Mouse (Mus musculus) midbrain, embryonic 15.5 days (tissue): ENCODE data around the gene Grhpr. TPM values are rescaled to one million over a fixed set of nuclear protein-coding genes. Genes with fewer than 3 reads are reported as not detected.
A peak's percentile ranks its signal among the peaks of the same experiment; 100 is the strongest.

Source experiments
- ATAC-seq: fragments of 200-750 bp; cut with Nextera tagmentation; replicated peaks from 2 replicates; pipeline ENCODE4 v1.8.0; 2017; ENCODE audit warnings: moderate TSS enrichment
- H3K27ac ChIP-seq: fragments of 300-500 bp; sonication (generic); 2 replicates; pipeline ENCODE4 v1.5.1; 2015; ENCODE audit warnings: mild to moderate bottlenecking, inconsistent platforms
- H3K27me3 ChIP-seq: fragments of 300-500 bp; sonication (generic); replicated peaks from 2 replicates; pipeline ENCODE4 v1.6.1; 2015; ENCODE audit warnings: inconsistent platforms
- H3K36me3 ChIP-seq: fragments of 300-500 bp; sonication (generic); replicated peaks from 2 replicates; pipeline ENCODE4 v1.6.1; 2015; ENCODE audit warnings: inconsistent platforms
- H3K4me1 ChIP-seq: fragments of 300-500 bp; sonication (generic); 2 replicates; pipeline ENCODE4 v1.6.1; 2015; ENCODE audit warnings: inconsistent platforms
- H3K4me2 ChIP-seq: fragments of 300-500 bp; sonication (generic); 2 replicates; pipeline ENCODE4 v1.6.1; 2015; ENCODE audit warnings: inconsistent platforms, mild to moderate bottlenecking, moderate library complexity
- H3K4me3 ChIP-seq: fragments of 300-500 bp; sonication (generic); 2 replicates; pipeline ENCODE4 v1.5.1; 2015; ENCODE audit warnings: mild to moderate bottlenecking, inconsistent platforms
- H3K9ac ChIP-seq: fragments of 300-500 bp; sonication (generic); 2 replicates; pipeline ENCODE4 v1.6.1; 2015; ENCODE audit warnings: mild to moderate bottlenecking, inconsistent platforms
- H3K9me3 ChIP-seq: fragments of 300-500 bp; sonication (generic); 2 replicates; pipeline ENCODE4 v1.6.1; 2016; ENCODE audit warnings: inconsistent platforms
- WGBS: fragments of 180-500 bp; shearing (Covaris S2); methylation state at CpG from one replicate; pipeline ENCODE4 v1.1.7; 2015; ENCODE audit warnings: mixed read lengths; 5-methylcytosine and 5-hydroxymethylcytosine counted together
- polyA plus RNA-seq: library from polyadenylated mRNA; unstranded; fragments of >200 nt; fragmentation: Nextera tagmentation; extraction: Ambion mirVana; gene quantifications from 2 replicates; pipeline ENCODE4 v1.2.1, GENCODE M21; 2015

Gene Grhpr
- polyA plus RNA-seq, 1 experiment from 2014 or later = 21.9 TPM

DNA sequence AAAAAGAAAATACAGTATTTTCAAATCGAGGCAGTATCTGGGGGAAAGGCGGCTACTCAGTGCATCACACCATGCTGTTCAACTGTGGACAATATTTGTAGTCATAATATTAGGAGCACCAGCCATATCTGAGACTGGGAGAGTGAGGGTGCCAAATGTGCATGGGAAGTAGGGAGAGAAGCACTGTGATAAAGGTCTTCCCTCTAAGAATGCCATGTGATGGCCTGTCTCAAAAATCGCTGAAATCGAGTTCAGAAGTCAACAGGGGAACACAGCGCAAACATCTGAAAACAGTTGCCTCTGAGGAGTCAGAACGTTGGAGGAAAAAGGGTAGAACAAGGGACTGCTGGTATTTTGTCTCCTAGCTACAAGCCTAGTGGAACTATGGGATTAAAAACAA lies 18.8 kb downstream of the Grhpr start:
- Histone ChIP-seq H3K27ac (no peak overlapping the region), H3K4me3 (no peak overlapping the region), H3K9me3 (no peaks in the 10 kb centered on the region), H3K27me3 (no peaks in the 10 kb centered on the region), H3K9ac (no peak overlapping the region), H3K4me2 (no peak overlapping the region), H3K36me3 (no peaks in the 10 kb centered on the region), H3K4me1 (peaks cover 2% of the 10 kb centered on the region)
- no peak for ATAC-seq
- 85% methylated on average over 6 of the region's 6 CpGs for WGBS

DNA sequence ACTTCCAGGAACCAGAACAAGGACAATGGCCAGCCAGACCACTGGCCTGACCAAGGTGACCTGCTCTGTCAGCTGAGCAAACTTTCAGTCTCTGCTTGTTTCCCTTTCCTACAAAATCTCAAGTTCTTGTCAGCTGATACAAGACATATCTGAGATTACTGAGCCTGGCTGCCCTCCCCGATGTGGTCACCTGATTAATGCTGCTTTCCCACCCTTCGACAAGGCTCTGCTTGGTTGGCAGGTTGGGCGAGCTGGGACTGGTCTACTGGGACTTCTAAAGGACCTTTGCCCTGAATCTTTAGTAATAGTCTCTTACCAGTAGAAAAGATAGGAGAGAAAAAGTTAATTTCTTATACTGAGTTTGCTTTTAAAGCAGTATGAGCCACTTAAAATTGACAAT lies 24.3 kb downstream of the Grhpr start:
- no peak overlapping the region for H3K27ac ChIP-seq
- WGBS = 92% methylated on average over 3 of the region's 3 CpGs
- no peak for ATAC-seq

DNA sequence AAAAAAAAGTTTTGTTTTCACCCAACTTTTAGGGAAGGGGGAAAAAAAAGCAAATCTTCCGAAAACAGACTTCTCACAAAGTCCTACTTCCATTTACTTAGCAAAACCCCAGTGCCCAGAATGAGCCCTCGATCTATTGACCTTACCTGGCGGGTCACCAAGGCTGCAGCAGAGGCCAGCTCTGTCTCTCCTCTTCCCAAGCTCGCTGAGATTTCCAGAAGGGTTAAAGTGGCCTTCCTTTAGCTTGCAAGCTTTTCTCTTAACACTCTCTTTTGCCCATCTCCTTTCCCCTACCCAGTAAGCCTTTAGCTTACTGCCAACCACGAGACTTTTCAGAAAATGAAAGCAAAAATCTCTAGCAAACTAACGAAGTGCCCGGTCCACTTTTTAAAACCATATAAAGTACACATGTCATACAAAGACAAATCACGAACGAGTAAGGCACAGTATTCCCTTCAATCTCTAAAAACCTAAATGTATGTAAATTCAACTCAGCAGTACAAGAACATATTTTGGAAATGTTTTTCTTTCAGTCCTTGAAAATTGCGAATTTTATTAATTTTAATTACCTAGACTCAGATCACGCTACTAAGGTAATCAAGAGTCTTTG lies 29.7 kb downstream of the Grhpr start:
- H3K4me1 ChIP-seq = peaks cover 23% of the 10 kb centered on the region
- H3K9me3 ChIP-seq = no peaks in the 10 kb centered on the region
- WGBS = 14% methylated on average over 11 of the region's 11 CpGs
- H3K4me3 ChIP-seq = peak overlapping the region; percentile 61
- peak overlapping the region; percentile 79 for H3K9ac ChIP-seq
- H3K27ac ChIP-seq = peak overlapping the region; percentile 95; the same call in 1 of the 2 replicates
- peak overlapping the region; percentile 61 for H3K4me2 ChIP-seq
- no peaks in the 10 kb centered on the region for H3K36me3 ChIP-seq
- no peaks in the 10 kb centered on the region for H3K27me3 ChIP-seq
- ATAC-seq = no peak

More for the DNA sequence above, 24.3 kb downstream of the Grhpr start:
- Histone ChIP-seq H3K9me3 (no peaks in the 10 kb centered on the region), H3K4me2 (no peak overlapping the region), H3K4me1 (peaks cover 10% of the 10 kb centered on the region), H3K36me3 (no peaks in the 10 kb centered on the region), H3K27me3 (no peaks in the 10 kb centered on the region), H3K9ac (no peak overlapping the region), H3K4me3 (no peak overlapping the region)

DNA sequence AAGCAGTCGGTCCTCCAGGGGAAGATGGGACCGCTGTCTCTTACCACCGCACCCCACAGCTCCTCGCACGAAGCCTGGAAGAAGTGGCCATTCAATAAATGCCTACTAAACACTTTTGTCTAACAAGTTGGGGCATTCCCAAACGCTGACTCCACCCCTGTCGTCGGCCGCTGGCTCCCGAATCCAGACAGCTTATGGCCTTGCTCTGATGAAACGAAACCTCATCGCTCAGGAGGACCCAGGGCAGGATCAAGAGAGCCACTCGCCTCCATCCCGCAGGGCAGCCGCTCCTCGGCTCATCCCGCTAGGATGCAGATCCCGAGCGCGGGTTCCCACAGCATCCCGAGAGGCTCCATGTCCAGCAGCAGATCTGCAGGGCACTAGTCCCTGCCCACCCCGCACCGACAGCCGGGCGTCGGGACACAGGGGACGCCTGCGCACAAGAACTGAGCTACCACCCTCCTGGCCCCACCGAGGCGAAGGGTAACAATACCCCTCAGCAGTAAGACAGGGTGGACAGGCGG lies 30.4 kb downstream of the Grhpr start:
- Histone ChIP-seq H3K9me3 (no peaks in the 10 kb centered on the region), H3K36me3 (no peaks in the 10 kb centered on the region), H3K27ac (peak overlapping the region; percentile 95), H3K4me3 (peak overlapping the region; percentile 61), H3K27me3 (no peaks in the 10 kb centered on the region), H3K4me2 (peak overlapping the region; percentile 61), H3K4me1 (peaks cover 23% of the 10 kb centered on the region), H3K9ac (peak overlapping the region; percentile 79)
- under 1% methylated on average over 31 of the region's 31 CpGs for WGBS
- ATAC-seq = peak; percentile 82

DNA sequence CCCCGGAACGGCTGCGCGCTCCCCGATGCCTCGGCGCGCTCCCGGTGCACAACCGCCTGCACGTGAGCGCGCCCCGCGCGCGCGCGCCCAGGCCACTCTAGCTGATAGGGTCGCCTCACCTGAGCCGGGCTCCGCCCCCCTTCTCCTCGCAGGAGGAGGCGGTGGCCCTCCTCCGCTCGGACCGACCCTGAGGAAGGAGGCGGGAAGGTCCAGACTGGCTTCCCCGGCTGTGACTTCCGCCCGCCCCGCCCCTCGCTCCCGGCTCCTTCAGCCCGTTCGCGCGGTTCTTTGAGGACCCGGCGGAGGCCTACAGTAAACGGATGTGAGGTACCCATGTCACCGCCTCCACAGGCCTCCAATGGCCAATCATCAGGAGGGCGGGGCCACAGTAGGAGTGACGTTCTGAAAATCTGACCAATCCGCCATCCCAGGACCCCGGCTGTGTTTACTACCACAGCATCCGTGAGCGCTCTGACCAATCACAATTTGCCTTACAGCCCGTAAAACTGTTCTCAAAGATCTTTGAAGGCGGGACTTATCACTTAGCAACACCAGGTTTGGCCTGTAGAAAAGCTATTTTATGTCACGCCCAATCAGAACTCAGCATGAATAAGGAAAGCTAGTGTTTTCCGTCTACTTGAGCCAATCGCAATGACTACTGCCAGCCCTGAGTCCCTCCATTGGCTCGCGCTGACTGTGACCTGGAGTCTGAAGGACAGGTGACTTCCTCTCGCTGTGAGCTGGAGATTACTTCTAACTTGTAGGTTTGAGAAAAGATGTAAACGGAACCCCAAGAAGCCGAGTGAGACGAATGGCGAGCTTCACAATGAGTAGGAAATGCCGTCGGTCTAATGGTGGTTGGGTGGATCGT lies 31.1 kb downstream of the Grhpr start, which contains the start of gene Zbtb5:
TSS of gene Zbtb5 (minus strand) at position 308 of the 871 bp plus-strand sequence.
- peak within 1 kb of the TSS; percentile 79 for H3K9ac ChIP-seq
- H3K9me3 ChIP-seq = no peaks in the 10 kb centered on the region
- H3K36me3 ChIP-seq = no peaks in the 10 kb centered on the region
- H3K4me1 ChIP-seq = peaks cover 23% of the 10 kb centered on the region
- H3K4me3 ChIP-seq = peak within 1 kb of the TSS; percentile 61
- under 1% methylated on average over 59 of the region's 63 CpGs for WGBS
- no peaks in the 10 kb centered on the region for H3K27me3 ChIP-seq
- peak within 1 kb of the TSS; percentile 61 for H3K4me2 ChIP-seq
- peak within 1 kb of the TSS; percentile 95 for H3K27ac ChIP-seq
- peak; percentile 99 for ATAC-seq

DNA sequence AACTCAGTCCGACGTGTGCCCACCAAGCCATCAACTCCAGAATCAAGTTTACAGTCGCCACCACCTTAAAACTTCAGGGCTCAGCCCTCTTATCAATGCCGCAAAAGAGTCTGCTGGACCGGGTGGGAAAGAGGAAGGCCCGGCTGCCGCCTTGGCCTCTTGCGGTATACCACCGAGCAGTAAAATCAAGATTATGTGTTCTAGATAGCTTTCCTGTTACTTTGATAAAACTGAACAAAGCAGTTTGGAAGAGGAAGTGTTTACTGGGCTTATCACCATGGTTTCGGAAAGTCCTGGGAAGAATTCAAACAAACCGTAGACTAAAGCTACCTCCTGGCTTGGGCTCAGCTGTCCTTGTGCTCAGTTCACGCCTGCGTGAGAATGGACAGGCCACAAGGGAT lies 31.8 kb downstream of the Grhpr start:
- H3K4me2 ChIP-seq = peak overlapping the region; percentile 59
- ATAC-seq = no peak
- peak overlapping the region; percentile 61 for H3K4me3 ChIP-seq
- no peaks in the 10 kb centered on the region for H3K9me3 ChIP-seq
- peaks cover 23% of the 10 kb centered on the region for H3K4me1 ChIP-seq
- H3K9ac ChIP-seq = peak overlapping the region; percentile 54
- peak overlapping the region; percentile 72 for H3K27ac ChIP-seq
- no peaks in the 10 kb centered on the region for H3K27me3 ChIP-seq
- no peaks in the 10 kb centered on the region for H3K36me3 ChIP-seq
- WGBS = 3% methylated on average over 13 of the region's 13 CpGs

DNA sequence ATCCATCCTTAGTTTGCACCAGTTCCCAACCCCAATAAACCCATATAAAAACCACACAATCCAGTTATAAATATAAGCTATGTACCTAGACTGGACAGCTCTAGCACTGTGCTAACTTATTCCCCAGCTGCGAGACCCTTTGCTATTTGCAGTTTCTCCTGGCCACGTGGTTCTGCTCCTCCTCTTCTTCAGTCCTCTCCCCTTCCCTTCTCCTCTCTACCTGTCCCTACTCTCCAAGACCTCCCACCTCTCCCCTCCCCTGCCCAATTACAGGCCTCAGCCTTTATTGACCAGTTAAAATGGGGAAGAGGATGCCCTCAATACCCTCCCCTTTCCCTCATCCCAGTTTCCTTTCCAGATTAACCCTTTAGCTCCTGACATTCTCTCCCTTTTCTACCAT lies 32.3 kb downstream of the Grhpr start:
- Histone ChIP-seq H3K9me3 (no peaks in the 10 kb centered on the region), H3K4me2 (peak overlapping the region; percentile 59), H3K9ac (peak overlapping the region; percentile 54; the same call in 1 of the 2 replicates), H3K4me1 (peaks cover 23% of the 10 kb centered on the region), H3K36me3 (no peaks in the 10 kb centered on the region), H3K4me3 (peak overlapping the region; percentile 61), H3K27ac (peak overlapping the region; percentile 72; the same call in 1 of the 2 replicates), H3K27me3 (no peaks in the 10 kb centered on the region)
- WGBS = 9% methylated on average over 2 of the region's 2 CpGs
- ATAC-seq = no peak

DNA sequence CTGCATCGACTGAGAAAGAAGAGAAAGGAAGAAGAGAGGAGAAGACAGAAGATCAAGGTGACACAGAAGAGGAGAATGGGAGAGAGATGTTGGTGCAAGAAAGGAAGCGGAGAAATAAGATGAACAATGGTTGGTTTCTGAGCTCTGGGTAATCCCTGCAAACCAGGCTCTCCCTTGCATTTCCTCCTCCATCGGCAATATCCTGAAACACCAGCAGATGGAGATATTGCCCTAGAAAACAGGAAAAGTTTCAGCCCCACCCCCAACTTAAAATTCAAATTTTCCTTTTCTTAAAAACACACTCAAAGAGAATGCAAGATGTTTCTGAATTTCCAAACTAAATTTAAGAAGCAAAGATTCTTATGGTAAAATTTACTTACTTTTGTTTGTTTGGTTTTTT lies 34.4 kb downstream of the Grhpr start:
- Histone ChIP-seq H3K4me2 (no peak overlapping the region), H3K9ac (peak overlapping the region; percentile 23; the same call in 1 of the 2 replicates), H3K27ac (no peak overlapping the region), H3K4me1 (peaks cover 29% of the 10 kb centered on the region), H3K36me3 (no peaks in the 10 kb centered on the region), H3K9me3 (no peaks in the 10 kb centered on the region), H3K4me3 (no peak overlapping the region), H3K27me3 (no peaks in the 10 kb centered on the region)
- 14% methylated on average over 3 of the region's 3 CpGs for WGBS
- no peak for ATAC-seq

DNA sequence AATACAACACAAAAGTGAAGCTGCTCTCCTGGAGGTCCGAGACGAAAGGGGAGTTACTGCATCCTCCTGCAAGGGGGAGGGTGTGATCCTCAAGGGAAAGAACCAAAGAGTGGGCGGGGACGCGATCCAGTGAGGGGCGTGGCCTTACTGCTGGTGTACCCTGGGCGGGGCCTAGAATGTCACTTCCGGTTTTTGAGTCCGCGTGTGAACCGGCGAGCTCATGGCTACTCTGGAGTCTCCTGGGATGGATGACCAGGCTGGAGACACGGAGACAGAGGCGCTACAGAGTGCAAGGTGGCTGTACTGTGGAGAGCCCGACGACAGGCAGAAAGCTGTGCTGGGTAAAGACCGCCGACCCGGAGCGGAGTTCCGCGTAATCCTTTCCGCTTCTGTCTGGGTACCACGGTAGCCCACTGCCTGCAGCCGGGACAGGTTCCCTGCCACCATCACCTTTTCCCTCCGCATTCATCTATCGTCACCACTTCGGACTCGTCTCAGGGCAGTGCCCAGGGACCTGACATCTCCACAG lies 37.3 kb downstream of the Grhpr start, which contains the start of gene Polr1e:
TSS of gene Polr1e (plus strand) at position 132 of the 529 bp plus-strand sequence.
- H3K9me3 ChIP-seq = no peaks in the 10 kb centered on the region
- H3K4me3 ChIP-seq = peak within 1 kb of the TSS; percentile 88
- WGBS = under 1% methylated on average over 29 of the region's 29 CpGs
- peak within 1 kb of the TSS; percentile 95 for H3K4me2 ChIP-seq
- peak within 1 kb of the TSS; percentile 72 for H3K9ac ChIP-seq
- ATAC-seq = peak; percentile 87
- H3K27ac ChIP-seq = peak within 1 kb of the TSS; percentile 42; the same call in 1 of the 2 replicates
- H3K4me1 ChIP-seq = peaks cover 21% of the 10 kb centered on the region
- no peaks in the 10 kb centered on the region for H3K36me3 ChIP-seq
- no peaks in the 10 kb centered on the region for H3K27me3 ChIP-seq

DNA sequence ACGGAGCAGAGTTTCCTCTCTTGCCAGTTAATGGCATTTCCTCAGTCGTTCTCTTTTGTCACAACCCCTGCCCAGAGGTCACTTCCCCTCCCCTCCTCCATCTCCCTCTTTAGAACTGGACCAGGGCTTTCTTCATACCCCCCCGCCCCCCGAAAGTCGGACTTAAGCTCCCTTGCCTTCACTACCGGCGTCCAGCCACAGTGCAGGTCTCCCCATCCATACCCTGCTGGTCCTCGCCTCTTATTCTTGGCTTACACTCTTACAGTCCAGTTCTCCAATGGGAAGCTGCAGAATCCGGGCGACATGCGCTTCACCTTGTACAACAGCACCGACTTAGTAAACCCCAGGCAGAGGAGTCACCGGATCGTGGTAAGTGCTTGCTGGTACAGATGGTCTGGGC lies 37.8 kb downstream of the Grhpr start:
- H3K4me1 ChIP-seq = peaks cover 19% of the 10 kb centered on the region
- peak overlapping the region; percentile 72 for H3K9ac ChIP-seq
- peak; percentile 46 for ATAC-seq
- H3K36me3 ChIP-seq = no peaks in the 10 kb centered on the region
- H3K4me3 ChIP-seq = peak overlapping the region; percentile 88
- H3K27me3 ChIP-seq = no peaks in the 10 kb centered on the region
- peak overlapping the region; percentile 95 for H3K4me2 ChIP-seq
- H3K9me3 ChIP-seq = no peaks in the 10 kb centered on the region
- 3% methylated on average over 14 of the region's 14 CpGs for WGBS
- H3K27ac ChIP-seq = 0 out of 2 replicates have a peak overlapping the region, but pooled peaks have one; percentile 42

DNA sequence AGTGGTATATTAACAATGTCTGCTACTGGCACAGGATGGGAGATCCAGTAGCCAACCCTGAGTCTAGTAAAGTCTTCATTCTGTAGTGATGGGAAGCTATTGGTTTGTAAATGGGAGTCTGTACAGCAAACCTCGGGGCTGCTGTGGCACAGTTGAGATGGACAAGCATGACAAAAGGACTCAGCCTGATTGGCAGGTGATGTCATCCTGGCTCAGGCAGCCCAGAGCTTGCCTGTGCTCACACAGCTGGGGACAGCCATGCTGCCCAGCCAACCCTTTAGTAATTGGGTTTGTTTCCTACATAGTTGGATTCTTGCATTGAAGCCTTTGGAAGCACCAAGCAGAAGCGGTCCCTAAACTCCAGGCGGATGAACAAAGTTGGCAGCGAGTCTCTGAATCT lies 45.3 kb downstream of the Grhpr start:
- 84% methylated on average over 4 of the region's 4 CpGs for WGBS
- peaks cover 17% of the 10 kb centered on the region for H3K36me3 ChIP-seq
- ATAC-seq = no peak

DNA sequence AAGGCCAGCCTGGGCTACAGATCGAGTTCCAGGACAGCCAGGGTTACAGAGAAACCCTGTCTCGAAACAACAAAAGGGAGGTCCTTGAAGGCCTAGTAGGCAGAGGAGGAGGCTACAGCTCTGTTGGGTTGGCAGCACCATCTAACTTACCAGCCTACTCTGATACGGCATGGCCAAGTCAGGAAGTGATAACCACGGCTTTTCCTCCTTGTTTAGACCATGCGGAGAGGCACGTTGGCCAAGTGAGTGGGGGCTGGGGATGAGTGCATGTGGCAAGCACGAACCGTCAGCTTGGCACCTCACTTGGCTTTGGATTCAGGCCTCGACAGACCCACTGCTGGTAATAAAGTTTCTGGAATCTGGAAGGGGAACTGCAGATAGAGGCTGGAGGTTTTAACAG lies 51.4 kb downstream of the Grhpr start:
- peaks cover 22% of the 10 kb centered on the region for H3K36me3 ChIP-seq
- WGBS = 92% methylated on average over 9 of the region's 9 CpGs

More for the DNA sequence above, 45.3 kb downstream of the Grhpr start:
- H3K4me2 ChIP-seq = no peak overlapping the region
- no peak overlapping the region for H3K9ac ChIP-seq
- H3K27me3 ChIP-seq = no peaks in the 10 kb centered on the region
- no peaks in the 10 kb centered on the region for H3K9me3 ChIP-seq
- H3K4me1 ChIP-seq = no peaks in the 10 kb centered on the region
- H3K27ac ChIP-seq = no peak overlapping the region
- no peak overlapping the region for H3K4me3 ChIP-seq

More for the DNA sequence above, 51.4 kb downstream of the Grhpr start:
- H3K9me3 ChIP-seq = no peaks in the 10 kb centered on the region
- H3K4me2 ChIP-seq = no peak overlapping the region
- H3K4me3 ChIP-seq = no peak overlapping the region
- ATAC-seq = no peak
- no peaks in the 10 kb centered on the region for H3K4me1 ChIP-seq
- H3K27ac ChIP-seq = no peak overlapping the region
- H3K27me3 ChIP-seq = no peaks in the 10 kb centered on the region
- no peak overlapping the region for H3K9ac ChIP-seq
